Mouse (Mus musculus) erythroblast, embryonic 14.5 days (primary cell): ENCODE measurements around the gene Nav1.

Experiments
- GATA1 ChIP-seq: IDR thresholded peaks from 2 replicates; pipeline ENCODE4 v1.6.1; 2012; ENCODE audit warnings: low read length, inconsistent platforms, mixed read lengths
- TAL1 ChIP-seq: IDR thresholded peaks from 3 replicates; pipeline ENCODE4 v1.6.1; 2012; ENCODE audit warnings: low read length, inconsistent platforms, mixed read lengths

DNA sequence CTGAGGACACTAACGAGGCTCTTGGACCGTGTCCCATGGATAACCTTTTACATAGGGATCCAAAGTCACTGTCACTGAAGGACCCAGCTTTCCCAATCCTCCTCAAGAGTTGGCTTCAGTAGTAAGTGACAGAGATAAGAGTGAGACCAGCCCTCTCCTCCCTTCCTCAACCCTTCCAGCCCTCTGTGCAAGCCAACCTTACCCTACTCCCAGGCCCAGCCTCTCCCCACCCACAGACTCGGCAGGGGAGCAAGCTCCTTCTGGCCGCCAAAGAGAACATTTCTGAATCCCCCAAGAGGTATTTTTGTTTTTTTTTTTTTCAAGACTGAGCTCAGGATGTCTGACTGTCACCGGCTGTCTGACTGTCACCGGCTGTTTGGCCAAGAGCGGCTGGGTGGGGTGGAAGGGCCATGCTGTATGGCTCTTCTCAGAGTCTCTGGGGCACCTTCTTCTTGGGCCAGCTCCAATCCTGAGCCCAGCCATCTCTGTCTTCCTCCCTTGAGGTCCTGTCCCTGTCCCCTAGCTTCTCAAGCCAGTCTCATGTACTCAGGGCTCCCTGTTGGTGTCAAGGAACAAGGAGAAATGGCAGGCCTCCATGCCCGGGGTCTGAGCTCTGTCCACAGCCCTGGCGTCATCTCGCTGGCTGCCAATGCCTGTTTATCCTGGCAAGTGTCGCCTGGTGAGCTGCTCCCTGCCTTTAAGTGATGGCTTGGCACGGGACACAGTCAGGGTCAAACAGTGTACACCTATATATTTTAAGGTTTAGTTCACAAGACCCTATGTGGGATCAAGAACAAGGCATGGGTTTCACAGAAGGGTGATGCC lies 68.4 kb downstream of the Nav1 start:
- TF ChIP-seq TAL1 (no peak), GATA1 (no peak)
